Mouse (Mus musculus) liver, adult 2 months (tissue): ENCODE measurements around the gene Tbck. TPM values are rescaled to one million over a fixed set of nuclear protein-coding genes. Genes with fewer than 3 reads are reported as not detected.
A peak's percentile ranks its signal among the peaks of the same experiment; 100 is the strongest.

Source experiments
- DNase-seq: peaks from one replicate; pipeline ENCODE4 v3.0.0-alpha.2; 2011; ENCODE audit warnings: low read depth, low spot score; ENCODE audit errors: extremely low read depth
- H3K27ac ChIP-seq: fragments of 200-500 bp; replicated peaks from 2 replicates; pipeline ENCODE4 v1.5.1; 2012; ENCODE audit warnings: low read depth, mild to moderate bottlenecking, control low read depth, inconsistent platforms, low read length; ENCODE audit not compliant: insufficient read depth
- H3K27me3 ChIP-seq: fragments of 200-500 bp; 2 replicates; pipeline ENCODE4 v1.6.1; 2012; ENCODE audit warnings: mild to moderate bottlenecking, moderate library complexity, low read length, inconsistent platforms; ENCODE audit not compliant: control insufficient read depth, insufficient read depth
- H3K36me3 ChIP-seq: fragments of 200-500 bp; 2 replicates; pipeline ENCODE4 v1.6.1; 2012; ENCODE audit warnings: low read length, inconsistent platforms; ENCODE audit not compliant: control insufficient read depth, insufficient read depth
- H3K4me1 ChIP-seq: fragments of 200-500 bp; 2 replicates; pipeline ENCODE4 v1.6.1; 2011; ENCODE audit warnings: low read length; ENCODE audit not compliant: control insufficient read depth, insufficient read depth
- H3K4me3 ChIP-seq: fragments of 200-500 bp; 2 replicates; pipeline ENCODE4 v1.5.1; 2011; ENCODE audit warnings: low read depth, mild to moderate bottlenecking, control low read depth, low read length, moderate library complexity; ENCODE audit not compliant: insufficient read depth
- H3K79me2 ChIP-seq: fragments of 200-500 bp; 2 replicates; pipeline ENCODE4 v1.6.1; 2012; ENCODE audit warnings: inconsistent platforms, mild to moderate bottlenecking, low read length, moderate library complexity; ENCODE audit not compliant: control insufficient read depth, insufficient read depth
- H3K9ac ChIP-seq: fragments of 200-500 bp; 2 replicates; pipeline ENCODE4 v1.6.1; 2012; ENCODE audit warnings: low read depth, mild to moderate bottlenecking, control low read depth, inconsistent platforms, low read length
- CTCF ChIP-seq: fragments of 200-500 bp; IDR thresholded peaks from 2 replicates; pipeline ENCODE4 v1.5.1; 2011; ENCODE audit warnings: low read depth, low read length, control low read depth
- POLR2A ChIP-seq: fragments of 200-500 bp; IDR thresholded peaks from 2 replicates; pipeline ENCODE4 v1.6.1; 2011; ENCODE audit warnings: low read length, control low read depth; ENCODE audit not compliant: insufficient read depth; ENCODE audit errors: extremely low read depth
- WGBS: fragments of 180-500 bp; shearing (Covaris S2); methylation state at CpG from one replicate; pipeline ENCODE4 v1.1.7; 2018; 5-methylcytosine and 5-hydroxymethylcytosine counted together
- polyA plus RNA-seq: library from polyadenylated mRNA; depleted of rRNA; stranded (reverse); fragments of >200 nt; gene quantifications from 2 replicates; pipeline ENCODE4 v1.2.3, GENCODE M21; 2012
- total RNA-seq: library from RNA; depleted of rRNA; stranded (reverse); fragments of >200 nt; gene quantifications from 2 replicates; pipeline ENCODE4 v1.2.3, GENCODE M21; 2014

Tbck gene
- total and polyA plus RNA-seq, 2 experiments: 2.5 to 10.7 TPM

DNA sequence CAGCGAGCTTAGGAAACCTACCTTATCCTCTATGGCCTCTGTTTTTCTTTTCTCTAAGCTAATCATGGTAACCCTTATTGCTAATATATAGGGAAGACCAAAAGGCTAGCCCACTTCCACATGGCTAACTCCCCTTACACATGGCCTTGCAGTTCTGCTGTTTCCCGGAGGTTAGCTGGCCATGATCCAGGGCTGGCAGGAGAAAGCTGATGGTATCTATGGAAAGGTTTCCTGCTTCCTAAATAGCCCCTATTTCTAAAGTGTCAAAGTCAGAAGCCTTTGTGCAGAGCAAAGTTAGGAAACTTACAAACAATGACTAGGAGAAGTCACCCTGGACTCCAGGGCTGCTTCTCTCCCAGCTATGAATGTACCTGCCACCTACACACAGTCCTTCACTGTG is 184.9 kb downstream of the Tbck start:
- Histone ChIP-seq H3K4me3 (no peak overlapping the region), H3K27ac (no peak overlapping the region), H3K79me2 (no peaks in the 10 kb centered on the region), H3K4me1 (peaks cover 3% of the 10 kb centered on the region), H3K9ac (no peak overlapping the region), H3K27me3 (no peaks in the 10 kb centered on the region), H3K36me3 (no peaks in the 10 kb centered on the region)
- WGBS: 52% methylated on average over 2 of the region's 2 CpGs
- TF ChIP-seq POLR2A (no peak), CTCF (no peak)
- DNase-seq: no peak

DNA sequence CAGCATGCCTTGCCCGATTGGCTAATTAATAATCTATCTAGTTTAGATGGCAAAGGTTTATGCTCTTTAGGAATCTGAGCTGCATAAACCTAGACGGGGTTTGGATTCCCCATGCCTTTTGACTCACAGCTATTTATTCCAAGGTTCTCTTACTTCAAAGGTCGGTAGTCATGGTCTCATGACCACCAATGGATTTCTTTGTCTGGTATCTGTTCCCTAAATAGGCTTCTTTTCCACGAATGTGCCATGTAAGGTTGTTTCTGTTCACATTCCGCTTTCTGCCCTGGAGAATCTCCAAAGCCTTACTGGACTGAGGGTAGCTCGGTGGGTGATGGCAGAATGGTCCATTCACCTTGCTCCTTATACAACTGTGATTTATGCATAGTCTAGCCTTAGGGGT is 186.1 kb downstream of the Tbck start:
- Histone ChIP-seq H3K27me3 (no peaks in the 10 kb centered on the region), H3K27ac (no peak overlapping the region), H3K4me3 (no peak overlapping the region), H3K36me3 (no peaks in the 10 kb centered on the region), H3K4me1 (no peaks in the 10 kb centered on the region; the same call in 1 of the 2 replicates), H3K9ac (no peak overlapping the region), H3K79me2 (no peaks in the 10 kb centered on the region)
- no peak for TF ChIP-seq CTCF
- TF ChIP-seq POLR2A: no peak
- DNase-seq: no peak
- WGBS: 92% methylated on average over 6 of the region's 6 CpGs

DNA sequence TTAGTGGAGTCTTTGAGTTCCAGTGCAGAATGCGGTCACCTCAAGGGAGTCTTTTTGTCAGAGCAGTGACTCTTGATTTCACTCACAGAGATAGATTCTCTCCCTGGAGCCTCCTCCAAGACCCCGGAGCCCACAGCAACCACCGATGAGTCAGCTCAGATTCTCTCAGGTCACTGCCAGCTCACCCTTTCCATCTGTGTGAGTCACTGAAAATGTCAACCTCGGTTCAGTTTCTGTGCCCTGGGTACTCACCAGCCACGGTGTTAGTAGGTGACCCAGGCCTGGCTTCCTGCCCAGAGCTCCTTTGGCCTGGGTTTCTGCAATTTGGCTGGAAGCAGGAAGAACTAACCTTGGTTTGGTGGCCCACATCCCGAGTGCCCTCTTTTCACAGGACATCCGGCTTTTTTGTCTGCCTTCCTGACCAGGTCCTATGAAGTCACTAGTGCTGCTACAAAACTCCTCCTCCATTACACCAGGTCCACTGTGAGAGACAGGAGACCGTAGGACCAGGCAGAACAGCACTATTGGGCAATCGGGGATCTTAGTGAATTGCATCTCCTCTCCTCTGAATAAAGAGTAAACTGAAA is 187.5 kb downstream of the Tbck start:
- WGBS: 14% methylated on average over 9 of the region's 9 CpGs
- Histone ChIP-seq H3K4me3 (no peak overlapping the region), H3K9ac (no peak overlapping the region), H3K27ac (no peak overlapping the region), H3K36me3 (no peaks in the 10 kb centered on the region), H3K79me2 (no peaks in the 10 kb centered on the region), H3K27me3 (no peaks in the 10 kb centered on the region), H3K4me1 (no peaks in the 10 kb centered on the region; the same call in 1 of the 2 replicates)
- DNase-seq: peak; percentile 95
- TF ChIP-seq POLR2A (no peak), CTCF (no peak)

DNA sequence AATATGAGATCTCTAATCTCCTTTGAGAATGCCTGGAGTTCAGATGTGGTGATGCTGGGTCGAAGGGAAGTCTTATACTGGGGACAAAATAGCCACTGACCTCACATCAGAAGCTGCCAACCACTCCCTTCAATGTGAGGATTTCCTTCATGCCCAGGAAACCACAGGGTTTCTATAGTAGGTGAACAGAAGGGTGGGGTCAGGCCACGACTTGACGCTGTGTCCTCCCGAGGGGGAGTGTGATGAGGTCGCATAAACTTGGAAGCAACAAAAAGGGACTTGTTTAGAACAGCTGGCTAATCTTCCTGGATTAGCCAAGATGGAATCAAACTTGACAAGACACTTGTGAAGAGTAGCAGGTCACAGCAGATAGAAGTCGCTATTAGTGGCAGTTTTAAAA is 189.3 kb downstream of the Tbck start:
- H3K4me3 ChIP-seq: no peak overlapping the region
- no peak overlapping the region for H3K27ac ChIP-seq
- no peaks in the 10 kb centered on the region for H3K79me2 ChIP-seq
- no peaks in the 10 kb centered on the region for H3K27me3 ChIP-seq
- H3K36me3 ChIP-seq: no peaks in the 10 kb centered on the region
- TF ChIP-seq POLR2A: no peak
- TF ChIP-seq CTCF: no peak
- H3K9ac ChIP-seq: no peak overlapping the region
- 78% methylated on average over 6 of the region's 6 CpGs for WGBS
- no peak for DNase-seq
- no peaks in the 10 kb centered on the region; the same call in 1 of the 2 replicates for H3K4me1 ChIP-seq

DNA sequence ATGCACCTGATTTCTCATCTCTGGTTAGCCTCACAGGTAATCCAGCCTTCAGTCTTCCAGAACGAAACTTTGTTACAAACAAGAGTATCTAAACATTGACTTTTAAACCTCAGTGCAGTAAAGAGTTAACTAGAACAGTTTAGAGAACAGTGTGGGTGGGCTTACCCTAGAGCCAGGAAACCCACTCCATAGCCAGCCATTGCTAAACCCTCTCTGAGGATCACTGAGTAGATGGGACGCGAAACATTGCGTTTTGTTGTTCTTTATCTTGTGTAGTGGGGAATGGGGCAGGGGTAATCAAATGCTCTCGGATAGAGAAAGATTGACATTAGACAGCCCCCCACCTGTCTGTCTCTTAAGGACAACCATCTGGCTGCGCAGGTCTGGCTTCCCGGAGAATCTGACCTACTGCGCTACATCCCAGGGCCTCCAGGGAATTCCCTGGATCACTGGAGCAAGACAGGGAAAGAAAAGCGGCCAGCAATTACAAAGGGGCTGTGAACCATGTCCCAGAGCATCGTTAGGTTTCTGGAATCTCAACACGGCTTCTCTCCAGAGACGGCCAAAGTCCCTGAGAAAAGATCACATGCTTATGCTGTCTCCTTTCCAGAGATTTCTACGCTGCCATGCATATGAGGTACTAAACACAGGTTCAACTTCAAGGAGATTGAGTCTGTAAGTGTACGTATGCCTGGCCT is 192.2 kb downstream of the Tbck start:
- no peaks in the 10 kb centered on the region for H3K79me2 ChIP-seq
- TF ChIP-seq CTCF (no peak), POLR2A (no peak)
- H3K4me1 ChIP-seq: no peaks in the 10 kb centered on the region; the same call in 1 of the 2 replicates
- H3K36me3 ChIP-seq: no peaks in the 10 kb centered on the region
- 92% methylated on average over 14 of the region's 14 CpGs for WGBS
- no peak overlapping the region for H3K4me3 ChIP-seq
- H3K9ac ChIP-seq: no peak overlapping the region
- DNase-seq: no peak
- H3K27me3 ChIP-seq: no peaks in the 10 kb centered on the region
- H3K27ac ChIP-seq: no peak overlapping the region
